Mouse (Mus musculus): Measurements from ENCODE around the gene Gm21190. TPM values are rescaled to one million over a fixed set of nuclear protein-coding genes. Genes with fewer than 3 reads are reported as not detected.

Gene Gm21190
- not detected for polyA plus RNA-seq (2015; fragmentation: Illumina TruSeq; extraction: RNeasy Lipid Tissue Mini Kit (QIAGEN cat#74804); ENCODE audit: insufficient read depth, low read depth, low replicate concordance)

GRCm38 (mm10) chr5:15529122-15529521 lies at the start of gene Gm21190:
TSS of gene Gm21190 (minus strand) at chr5:15529222.

GRCm38 (mm10) chr5:15577033-15577432 lies 48.0 kb upstream of the Gm21190 start, which contains the start of gene Gm21083:
TSS of gene Gm21083 (plus strand) at chr5:15577333.

DNA sequence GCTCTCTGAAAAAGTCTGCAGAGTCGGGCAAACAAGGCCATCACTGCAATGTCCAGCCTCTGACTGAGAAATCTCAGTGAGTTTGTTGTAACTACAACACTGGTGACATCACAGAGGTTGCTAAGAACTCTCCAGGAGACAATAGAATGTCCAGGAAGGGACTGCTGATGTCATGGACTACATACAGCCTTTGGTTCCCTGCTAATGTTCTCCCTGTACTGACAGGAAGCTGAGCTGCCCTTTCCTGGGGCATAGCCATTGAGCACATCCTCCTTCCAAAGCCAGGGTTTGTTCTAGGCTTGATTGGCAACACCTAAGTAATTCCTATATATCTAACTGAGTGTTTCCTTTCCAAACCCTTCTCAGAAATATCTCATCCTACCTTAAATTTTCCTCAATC lies 52.6 kb downstream of the Gm21190 start, which contains the start of gene Gm21149:
Gene Gm21149 (minus strand): TSS at position 101 of the 400 bp plus-strand sequence.

Other genes with a start within 250 kb of the Gm21190 start
- not detected for gene Gm21149, start 52.7 kb downstream of the Gm21190 start, polyA plus RNA-seq (2015; fragmentation: Illumina TruSeq; extraction: RNeasy Lipid Tissue Mini Kit (QIAGEN cat#74804); ENCODE audit: insufficient read depth, low read depth, low replicate concordance)
- gene Gm21083, start 48.1 kb upstream of the Gm21190 start, polyA plus RNA-seq (2015; fragmentation: Illumina TruSeq; extraction: RNeasy Lipid Tissue Mini Kit (QIAGEN cat#74804); ENCODE audit: insufficient read depth, low read depth, low replicate concordance) = not detected
- gene Speer4d, start 89.8 kb upstream of the Gm21190 start, polyA plus RNA-seq (2015; fragmentation: Illumina TruSeq; extraction: RNeasy Lipid Tissue Mini Kit (QIAGEN cat#74804); ENCODE audit: insufficient read depth, low read depth, low replicate concordance) = not detected
- not detected for gene 4930572O03Rik, start 127.8 kb upstream of the Gm21190 start, polyA plus RNA-seq (2015; fragmentation: Illumina TruSeq; extraction: RNeasy Lipid Tissue Mini Kit (QIAGEN cat#74804); ENCODE audit: insufficient read depth, low read depth, low replicate concordance)
- gene Speer4c, start 185.0 kb upstream of the Gm21190 start, polyA plus RNA-seq (2015; fragmentation: Illumina TruSeq; extraction: RNeasy Lipid Tissue Mini Kit (QIAGEN cat#74804); ENCODE audit: insufficient read depth, low read depth, low replicate concordance) = not detected